Mouse (Mus musculus): Measurements from ENCODE around the gene Ugcg.

Ugcg gene

DNA sequence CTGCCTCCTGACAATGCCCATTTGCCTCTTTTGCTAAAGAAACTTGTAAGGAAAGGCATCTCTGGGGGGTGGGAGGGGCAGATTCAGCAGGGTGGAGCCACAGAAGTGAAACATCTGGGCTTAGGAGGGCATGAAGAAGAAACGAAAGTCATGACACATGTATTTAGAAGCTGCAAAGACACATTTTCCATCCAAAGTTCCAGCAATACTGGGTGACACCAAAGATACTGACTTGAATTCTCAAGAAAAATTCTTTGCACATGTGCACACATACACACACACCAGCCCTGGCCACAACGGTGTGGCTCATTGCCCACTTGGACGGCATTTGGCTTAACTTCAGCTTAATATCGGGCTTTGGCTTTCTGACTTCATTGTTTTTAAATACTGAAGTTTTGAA lies 35.8 kb downstream of the Ugcg start:
- DNase-seq (ENCODE audit: low spot score): no peak

DNA sequence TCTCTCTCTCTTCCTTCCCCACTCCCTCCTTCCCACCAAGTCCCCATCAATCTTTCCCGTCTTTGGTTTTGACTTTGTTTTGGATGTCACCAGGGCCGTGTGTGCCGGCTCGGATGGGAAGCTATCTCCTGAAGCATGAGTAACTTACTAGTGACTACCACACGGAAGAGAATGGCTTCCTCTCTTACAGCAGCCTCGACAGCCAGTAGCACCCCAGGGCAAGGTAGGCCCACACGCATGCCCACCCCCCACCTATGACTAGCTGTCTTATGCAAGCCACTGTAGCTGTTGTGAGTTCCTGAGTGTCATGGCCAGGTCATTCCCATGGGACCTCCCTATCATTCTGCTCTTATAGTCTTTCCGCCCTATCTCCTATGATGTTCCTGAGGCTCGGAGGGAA lies 38.0 kb downstream of the Ugcg start:
- DNase-seq (ENCODE audit: low spot score): no peak

DNA sequence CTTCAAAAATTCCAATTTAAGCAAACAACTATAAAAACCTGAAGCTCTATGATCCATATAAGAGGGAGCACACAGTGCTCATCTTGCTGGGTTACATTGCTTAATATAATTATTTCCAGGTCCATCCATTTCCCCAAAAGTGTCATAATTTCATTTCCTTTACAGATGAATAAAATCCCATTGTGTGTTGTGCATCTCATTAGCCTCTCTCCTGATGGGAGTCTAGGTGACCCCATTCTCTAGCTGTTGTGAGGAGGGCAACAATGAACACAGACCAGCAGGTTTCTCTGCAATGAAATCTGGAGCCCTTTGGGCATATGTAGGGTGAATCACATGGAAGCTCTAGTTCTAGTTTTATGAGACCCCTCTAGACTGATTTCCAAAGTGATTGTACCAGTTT lies 39.9 kb downstream of the Ugcg start:
- no peak for DNase-seq (ENCODE audit: low spot score)

DNA sequence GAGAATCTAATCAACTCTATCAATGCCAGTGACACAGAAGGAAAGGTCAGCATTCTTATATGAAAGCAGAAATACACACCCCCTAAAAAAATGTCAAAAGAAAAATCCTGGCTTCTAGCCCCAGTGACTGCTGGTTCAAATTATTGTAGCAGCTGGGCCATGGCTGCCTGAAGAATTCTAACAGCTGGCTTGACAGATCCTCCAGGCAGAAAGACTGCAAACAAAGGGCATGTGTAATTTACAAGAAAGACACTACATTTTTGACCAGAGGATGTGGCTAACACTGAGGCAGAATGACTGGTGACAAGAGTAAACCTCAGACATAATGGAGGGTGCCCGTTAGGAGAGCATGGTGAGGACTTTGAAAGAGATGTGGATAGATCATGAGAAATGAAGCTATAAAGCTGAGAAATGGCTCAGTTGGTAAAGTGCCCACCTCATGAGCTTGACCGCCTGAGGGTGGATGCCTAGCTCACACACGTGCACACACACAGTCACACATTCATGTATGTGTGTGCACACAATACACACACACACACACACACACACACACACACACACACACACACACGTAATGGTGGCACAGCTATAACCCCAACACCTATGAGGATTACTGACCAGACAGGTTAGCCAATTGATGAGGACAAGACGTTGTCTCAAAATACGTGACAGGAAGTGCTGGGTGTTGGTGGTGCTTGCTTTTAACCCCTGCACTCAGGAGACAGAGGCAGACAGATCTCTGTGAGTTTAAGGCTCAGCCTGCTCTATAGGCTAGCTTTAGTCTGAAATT lies 42.4 kb downstream of the Ugcg start:
- DNase-seq (ENCODE audit: low spot score): no peak

DNA sequence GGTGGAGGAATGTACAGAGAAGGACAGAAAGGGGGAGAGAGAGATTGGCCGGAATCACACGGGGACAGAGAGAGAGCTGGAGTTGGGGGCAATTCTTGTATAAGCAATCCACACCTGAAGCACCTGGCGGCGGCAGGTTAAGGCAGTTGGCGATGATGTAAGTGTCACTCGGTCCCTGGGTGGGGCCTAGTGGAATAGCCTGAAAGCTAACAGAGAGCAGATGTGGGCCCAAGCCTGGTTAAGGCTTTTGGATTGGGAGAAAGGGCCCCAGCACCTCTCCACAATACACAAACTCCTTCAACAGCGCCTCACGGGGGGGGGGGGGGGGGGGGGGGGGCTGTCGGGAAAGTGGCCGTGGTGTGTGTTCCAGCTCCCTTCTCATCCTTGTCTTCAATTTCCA lies 45.0 kb downstream of the Ugcg start:
- DNase-seq (ENCODE audit: low spot score): no peak

DNA sequence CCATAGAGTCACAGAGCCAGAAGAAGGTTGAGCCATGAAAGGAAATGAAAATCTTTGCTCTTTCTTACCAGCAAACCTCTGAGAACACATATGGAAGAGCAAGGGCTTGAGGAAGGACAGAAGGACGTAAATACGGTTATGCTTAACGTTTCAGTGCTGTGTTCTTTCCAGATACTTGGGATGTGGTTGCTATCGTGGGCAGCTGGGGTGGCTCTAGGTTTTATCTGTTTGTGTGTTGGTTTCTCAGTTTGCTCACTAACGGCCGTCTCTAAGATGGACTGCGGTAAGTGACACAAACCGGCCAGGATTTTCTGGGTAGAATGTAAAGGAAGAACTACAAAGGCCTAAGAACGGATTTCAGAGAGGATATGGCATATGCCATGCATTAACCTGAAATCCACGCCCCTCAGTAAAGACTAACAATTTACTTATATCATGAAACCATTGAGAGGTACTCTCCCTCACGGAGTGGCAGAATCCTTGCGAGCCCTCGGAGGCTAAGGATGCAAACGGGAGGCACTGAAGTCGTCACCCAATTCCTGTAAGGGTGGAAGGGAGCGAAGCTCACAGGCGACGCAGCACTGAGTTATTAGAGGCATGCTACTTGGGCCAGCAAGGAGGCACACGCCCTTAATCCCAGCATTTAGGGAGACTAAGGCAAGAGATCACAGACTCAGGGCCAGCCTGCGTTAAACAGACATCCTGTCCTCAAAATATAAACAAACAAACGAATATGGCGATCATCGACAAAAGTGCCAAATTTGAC lies 45.6 kb downstream of the Ugcg start:
- DNase-seq (ENCODE audit: low spot score): no peak

DNA sequence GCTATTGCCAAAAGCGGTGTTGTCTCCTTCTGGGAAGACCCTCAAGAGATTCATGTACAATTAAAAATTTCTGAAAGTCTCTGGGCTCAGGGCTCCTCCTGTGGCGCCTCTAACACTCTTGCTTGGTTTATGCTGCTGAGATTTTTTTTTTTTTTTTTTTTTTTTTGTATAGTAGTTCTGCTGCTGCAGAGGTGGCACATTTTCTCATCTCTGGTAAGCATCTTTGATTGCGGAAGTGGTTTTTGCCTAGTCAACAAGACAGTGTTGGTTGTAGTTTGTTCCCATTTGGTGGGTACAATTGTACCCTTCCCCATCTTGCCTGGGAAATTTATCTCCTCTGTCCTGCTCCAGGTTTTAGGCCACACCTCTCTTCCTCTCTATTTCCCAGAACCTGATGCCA lies 47.3 kb downstream of the Ugcg start:
- no peak for DNase-seq (ENCODE audit: low spot score)

DNA sequence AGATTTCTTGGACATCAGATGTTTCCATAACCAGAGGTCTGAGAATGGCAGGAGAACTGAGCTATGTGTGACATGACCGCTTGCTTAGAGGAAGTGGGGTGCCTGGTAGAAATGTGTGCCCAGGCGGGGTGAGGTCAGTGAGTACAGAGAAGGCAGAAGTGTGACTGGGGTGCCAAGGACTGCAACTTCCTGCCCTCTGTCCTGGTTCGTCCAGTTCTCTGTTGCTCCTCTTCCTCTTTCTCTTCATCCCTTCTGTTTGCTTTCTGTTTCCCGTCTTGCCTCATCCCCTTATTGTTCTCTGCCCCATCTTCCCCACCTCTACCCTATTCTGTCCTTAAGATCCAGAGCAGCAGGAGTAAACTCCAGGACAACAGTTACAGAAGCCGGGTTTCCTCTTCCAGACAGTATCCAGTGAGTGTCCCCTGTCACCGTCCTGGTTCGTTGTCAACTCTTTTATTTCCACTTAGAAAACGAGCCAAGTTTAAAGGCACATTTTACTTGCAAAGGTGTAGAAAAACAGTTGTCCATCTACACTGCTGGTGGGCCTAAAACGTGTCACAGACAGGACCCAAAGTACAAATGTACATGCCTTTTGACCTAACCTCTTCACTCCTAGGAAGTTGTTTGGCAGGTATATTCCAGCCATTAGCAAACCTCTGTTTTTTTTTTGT lies 49.7 kb downstream of the Ugcg start:
- no peak for DNase-seq (ENCODE audit: low spot score)

DNA sequence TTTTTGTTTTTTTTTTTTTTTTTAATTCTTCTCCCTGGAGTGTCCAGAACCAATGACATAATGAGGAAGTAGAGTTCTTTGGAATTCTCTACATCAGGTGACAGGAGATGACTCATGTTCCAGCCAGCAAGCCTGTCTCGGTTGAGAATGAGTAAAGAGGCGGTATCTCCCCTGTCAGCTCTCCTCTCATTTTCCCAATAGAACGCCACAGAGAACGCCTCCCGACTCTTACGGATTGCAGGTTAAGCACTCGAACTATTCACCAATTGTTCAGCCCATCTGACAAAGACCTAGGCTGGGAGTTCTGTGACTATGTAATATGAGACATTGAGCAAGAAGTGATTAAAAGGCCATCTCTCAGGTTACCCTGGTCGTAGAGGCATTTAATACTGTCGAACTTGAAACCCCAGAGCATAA lies 50.3 kb downstream of the Ugcg start:
- no peak for DNase-seq (ENCODE audit: low spot score)

DNA sequence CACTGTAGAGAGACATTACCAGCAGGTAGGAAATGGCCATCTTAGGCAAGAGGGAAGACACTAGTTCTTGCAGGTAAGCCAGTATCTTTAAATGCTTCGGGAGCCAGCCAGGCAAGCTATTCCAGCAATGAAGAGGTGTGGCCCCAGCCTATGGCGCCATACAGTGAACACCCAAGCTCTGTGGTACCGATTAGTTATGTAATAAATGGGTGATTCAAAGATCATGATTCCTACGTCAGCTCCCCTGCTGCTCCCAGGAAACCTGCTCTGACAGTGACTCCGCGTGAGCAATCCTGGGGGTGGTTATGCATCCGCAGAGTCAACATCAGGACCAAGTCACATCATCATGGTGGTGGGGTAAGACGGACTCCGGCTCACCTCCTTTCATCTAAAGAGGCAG lies 51.1 kb downstream of the Ugcg start:
- DNase-seq (ENCODE audit: low spot score): no peak

DNA sequence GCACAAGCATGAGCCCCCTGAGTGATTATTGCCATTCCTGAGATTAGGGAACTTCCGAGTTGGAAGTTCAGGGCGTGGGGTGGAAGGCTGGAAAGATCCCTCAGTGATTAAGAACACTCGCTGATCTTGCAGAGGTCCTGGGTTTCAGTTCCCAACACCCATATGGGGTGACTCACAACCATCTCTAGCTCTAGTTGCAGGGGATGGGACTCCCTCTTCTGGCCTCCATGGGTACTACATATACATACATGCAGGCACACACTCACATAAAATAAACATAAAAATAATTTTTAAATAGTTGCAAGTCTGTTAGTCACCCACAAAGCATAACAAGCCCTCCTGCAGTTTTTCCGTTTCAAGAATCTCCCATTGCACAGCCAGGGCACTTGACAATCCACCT lies 52.0 kb downstream of the Ugcg start:
- DNase-seq (ENCODE audit: low spot score): no peak

DNA sequence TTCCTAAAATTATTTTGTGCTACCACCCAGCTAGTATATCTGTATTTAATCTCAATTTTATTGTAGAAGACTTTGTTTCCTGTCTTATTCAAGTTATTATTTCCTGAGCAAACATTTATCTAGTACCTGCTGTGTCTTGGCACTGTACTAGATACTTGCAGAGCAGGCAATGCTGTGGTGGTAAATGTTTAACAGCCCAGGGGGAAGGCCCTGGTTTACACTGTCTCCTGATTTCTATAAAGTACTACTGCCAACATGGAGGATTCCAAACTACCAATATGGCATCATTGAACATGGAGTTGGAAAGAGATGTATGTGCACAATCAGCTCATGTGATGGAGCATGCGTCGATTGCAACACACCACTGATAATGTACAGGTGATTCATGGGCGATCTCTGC lies 53.2 kb downstream of the Ugcg start:
- no peak for DNase-seq (ENCODE audit: low spot score)

DNA sequence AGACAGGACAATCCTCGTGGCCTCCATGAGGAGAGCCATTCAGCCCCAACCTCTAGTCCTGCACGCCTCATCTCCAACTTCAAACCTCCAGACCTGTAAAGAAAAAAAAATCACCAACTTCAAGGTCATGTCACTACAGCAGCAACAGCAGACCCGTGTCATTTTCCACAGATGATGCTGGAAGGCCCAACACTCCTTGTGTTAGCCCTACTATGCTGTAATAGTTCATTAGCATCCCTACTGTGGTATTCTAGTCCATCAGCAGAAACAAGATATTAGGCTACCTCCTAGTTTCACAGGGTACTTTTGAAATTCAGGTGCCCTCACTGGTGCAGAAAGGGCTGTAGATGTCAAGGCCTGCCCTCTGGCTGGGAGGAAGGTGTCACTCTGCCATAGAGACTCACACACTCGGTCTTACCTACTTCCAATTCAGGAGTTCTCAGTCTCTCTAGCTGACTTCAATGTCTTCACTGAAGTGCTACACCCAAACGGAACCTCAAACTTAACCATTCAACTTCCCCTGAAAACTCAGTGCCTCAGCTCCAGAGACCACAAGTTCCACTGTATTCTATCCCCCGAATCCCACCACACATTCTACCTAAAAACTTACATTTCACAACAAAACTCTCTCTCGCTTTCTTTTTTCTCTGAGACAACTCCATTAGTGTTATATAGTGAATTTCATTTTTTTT lies 54.9 kb downstream of the Ugcg start:
- DNase-seq (ENCODE audit: low spot score): no peak

DNA sequence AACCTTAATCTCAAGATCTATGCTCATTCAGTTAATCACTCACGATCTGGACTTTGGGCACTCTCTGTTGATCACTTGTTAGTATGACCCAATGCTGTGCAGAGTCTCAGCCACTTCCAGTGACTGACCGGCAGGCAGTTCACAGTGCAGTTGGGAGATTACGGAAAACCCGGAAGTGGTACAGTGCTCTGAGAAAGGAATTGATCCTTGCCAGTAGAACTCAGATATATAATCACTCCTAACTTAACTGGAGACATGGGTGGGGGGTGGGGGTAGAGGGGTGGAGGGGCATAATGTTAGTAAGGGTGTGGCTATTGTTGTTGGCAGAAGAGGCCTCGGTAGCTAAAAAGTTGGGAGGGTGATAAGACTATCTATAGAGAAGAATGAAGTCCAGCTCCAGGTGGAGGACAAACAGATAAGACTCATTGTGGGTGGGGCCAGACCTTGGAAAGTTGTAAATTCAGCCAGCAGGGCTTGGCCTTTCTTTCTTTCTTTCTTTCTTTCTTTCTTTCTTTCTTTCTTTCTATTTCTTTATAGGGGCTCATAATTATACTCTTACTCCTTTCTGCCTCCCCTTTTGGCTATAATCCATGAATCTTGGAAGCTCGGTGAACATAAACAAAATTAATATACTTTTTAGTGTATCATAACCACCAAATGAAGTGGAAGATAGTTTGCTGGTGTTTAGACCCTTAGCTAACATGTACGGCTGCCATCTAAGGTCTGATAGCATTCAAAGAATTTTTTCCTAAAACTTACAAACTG lies 55.9 kb downstream of the Ugcg start:
- DNase-seq (ENCODE audit: low spot score): no peak

DNA sequence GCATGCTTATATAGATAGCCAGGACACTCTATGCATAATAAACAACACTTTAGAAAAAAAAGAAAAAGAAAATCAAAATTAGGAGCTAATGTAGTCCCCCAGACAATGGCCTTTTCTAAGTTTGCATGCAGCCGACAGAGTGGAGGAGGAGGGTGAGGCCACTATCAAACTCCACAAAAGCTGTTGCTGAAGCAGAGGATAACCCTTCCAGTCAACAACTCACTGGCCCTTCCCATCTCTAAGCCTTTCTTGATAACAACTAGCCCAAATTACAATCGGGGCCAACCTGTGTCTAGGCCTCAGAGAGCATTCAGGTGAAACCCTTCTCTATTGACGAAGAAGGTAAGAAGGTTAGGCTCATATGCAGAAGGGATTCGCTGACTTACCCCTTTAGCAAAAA lies 56.7 kb downstream of the Ugcg start:
- no peak for DNase-seq (ENCODE audit: low spot score)

DNA sequence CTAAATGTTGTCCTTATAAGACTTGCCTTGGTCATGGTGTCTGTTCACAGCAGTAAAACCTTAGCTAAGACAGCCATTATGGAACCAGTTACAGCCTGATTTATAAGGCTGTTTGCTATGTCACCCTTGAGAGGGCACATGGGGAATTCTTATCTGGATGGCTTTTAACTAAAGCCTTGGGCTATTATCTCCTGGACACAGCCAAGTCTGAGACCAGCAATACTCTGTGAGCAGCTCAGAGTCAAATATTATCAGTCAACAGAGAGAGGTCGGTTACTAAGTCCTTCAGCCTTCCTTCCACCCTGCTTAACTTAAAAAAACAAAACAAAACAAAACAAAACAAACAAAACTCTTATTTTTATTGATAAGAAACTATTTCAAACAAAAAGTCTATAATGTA lies 58.5 kb downstream of the Ugcg start:
- DNase-seq (ENCODE audit: low spot score): no peak

DNA sequence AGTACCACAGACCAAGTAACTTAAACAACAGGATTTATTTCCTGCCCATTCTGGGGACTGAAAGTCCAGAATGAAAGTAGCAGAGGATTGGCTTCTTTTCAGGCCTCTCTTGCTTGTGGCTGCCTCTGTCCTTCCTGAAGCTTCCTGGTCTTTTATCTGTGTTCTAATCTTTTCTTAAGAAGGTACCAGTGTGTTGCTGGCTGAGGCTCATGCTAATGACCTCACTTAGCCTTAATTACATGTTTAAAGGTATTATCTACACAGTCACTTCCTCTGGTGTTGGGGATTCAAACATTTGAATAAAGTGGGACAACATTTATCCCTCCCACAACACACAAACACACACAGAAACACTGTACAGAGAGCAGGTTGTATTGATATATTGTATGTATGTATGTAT lies 59.0 kb downstream of the Ugcg start:
- DNase-seq (ENCODE audit: low spot score): no peak

DNA sequence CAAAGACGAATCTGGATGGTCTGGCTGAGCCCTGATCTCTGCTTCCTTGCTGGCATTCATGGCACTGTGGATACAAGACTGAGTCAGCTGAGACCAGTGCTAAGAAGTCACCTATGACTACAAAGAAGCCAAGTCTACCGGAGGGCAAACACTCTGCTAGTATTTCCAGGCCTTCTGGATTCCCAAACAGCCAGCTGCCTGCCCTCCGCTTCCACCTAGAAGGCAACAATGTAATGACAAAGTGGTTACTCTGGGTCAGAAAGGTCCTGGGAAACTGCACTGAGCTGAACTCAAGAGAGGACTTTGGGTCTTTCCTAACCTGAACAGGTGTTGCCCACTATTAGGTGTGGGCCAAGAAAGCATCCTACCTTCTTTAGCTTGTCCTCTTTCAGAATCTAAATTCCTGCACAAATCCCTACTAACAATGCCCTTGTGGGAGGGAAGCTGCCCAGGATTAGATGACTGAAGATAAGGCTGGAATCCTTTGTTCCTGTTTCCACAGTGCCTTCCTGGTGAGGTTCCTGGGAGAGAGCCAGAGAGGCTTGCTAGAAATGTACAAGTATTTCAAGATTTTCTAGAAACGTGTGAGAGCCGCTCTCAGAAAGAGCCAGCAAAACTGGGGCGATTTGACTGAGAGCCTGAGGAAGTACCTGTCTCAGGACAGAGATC lies 63.5 kb downstream of the Ugcg start:
- no peak for DNase-seq (ENCODE audit: low spot score)

DNA sequence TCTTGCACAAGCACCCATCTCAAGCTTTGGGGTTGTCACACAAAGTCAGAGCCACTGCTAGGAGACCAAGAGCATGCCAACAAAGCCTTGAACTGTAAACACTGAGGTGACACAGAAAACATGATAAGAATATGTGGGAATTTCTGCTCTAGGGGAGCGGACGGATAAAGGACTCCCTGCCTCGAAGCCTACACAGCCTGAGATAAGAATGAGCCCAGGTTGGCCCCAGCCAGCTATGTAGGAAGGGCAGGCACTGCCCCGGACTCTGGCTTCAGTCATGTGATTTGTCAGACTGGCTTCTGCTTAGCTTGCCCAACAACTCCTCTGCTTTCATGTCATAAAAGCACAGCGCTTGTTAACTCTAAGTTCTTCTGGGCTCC lies 64.0 kb downstream of the Ugcg start:
- DNase-seq (ENCODE audit: low spot score): no peak

DNA sequence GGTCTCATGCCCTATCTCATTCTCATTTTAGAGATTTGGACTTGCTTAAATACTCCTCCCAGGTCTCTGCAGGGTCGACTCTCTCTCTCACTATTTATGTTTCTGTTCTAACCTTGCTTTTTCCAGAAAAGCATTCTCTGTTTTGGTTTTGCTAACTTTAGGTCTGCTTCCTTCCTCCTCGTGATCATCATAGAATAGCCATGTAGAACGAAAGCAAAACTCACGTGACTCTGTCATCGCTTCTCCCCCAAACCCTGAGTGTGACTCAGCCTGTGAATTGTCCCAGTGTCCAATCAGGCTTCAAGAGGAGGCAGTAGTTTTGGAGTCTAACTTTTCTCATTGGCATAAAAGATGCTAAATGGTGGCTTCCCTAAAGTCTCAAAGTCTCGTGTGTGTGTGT lies 65.3 kb downstream of the Ugcg start:
- no peak for DNase-seq (ENCODE audit: low spot score)

DNA sequence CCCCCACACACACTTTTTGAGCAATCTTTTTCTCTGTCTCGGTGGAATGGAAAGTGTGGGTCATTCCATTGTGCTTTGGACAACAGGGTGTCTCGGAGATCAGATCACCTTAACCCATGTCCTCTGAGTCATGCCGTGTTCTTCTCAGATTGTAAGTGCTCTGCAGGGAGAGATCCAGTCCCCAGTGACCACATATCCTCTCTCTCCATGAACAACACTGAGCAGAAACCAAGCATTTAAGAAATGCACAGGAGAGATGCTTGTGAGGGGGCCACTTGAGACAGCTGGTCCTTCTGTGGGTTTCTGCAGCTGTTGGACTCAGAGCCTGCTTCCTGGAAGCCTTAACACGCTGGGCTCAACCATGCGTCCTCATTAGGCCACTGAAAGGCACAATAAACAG lies 66.9 kb downstream of the Ugcg start:
- no peak for DNase-seq (ENCODE audit: low spot score)
